Mouse (Mus musculus): ENCODE results near the gene Sh3pxd2a. TPM values are rescaled to one million over a fixed set of nuclear protein-coding genes. Genes with fewer than 3 reads are reported as not detected.

Sh3pxd2a gene
- total and polyA plus RNA-seq, 3 experiments = 1.3 to 4.6 (median 3.2) TPM

GRCm38 (mm10) chr19:47406524-47406923, 57.7 kb downstream of the Sh3pxd2a start:
- Histone ChIP-seq H3K4me1 (ENCODE audit: control insufficient read depth in 1 of 2, insufficient read depth in 2 of 2) (peaks cover 5 to 24% of the 10 kb centered on the region in 2 experiments; a peak in 3 of 4 replicates), H3K4me3 (replicated peaks in 1 of 3; ENCODE audit: low read depth in 2 of 3, low read length in 2 of 3, poor library complexity in 1 of 3) (no peak overlapping the region), H3K9me3 (replicated peaks; ENCODE audit: low read length) (no peaks in the 10 kb centered on the region), H3K27me3 (replicated peaks) (no peaks in the 10 kb centered on the region), H3K79me2 (replicated peaks; ENCODE audit: control insufficient read depth, extremely low read depth, insufficient read depth, poor library complexity, severe bottlenecking) (no peaks in the 10 kb centered on the region), H3K4me2 (ENCODE audit: insufficient read depth, low read depth, poor library complexity, severe bottlenecking) (no peak overlapping the region), H3K27ac (ENCODE audit: insufficient read depth, low read depth) (no peak overlapping the region), H3K9ac (ENCODE audit: insufficient read depth, low read depth) (no peak overlapping the region), H3K36me3 (replicated peaks in 1 of 2; ENCODE audit: control insufficient read depth in 1 of 2, insufficient read depth in 1 of 2, low read length in 1 of 2) (peaks cover 0 to 29% of the 10 kb centered on the region in 2 experiments)
- no peak for DNase-seq (ENCODE audit: extremely low read depth)
- TF ChIP-seq MEF2A (IDR thresholded peaks at IDR 0.05; ENCODE audit: borderline replicate concordance, low read depth, low read length) = no peak
- TF ChIP-seq ELF1 (IDR thresholded peaks at IDR 0.05; ENCODE audit: low read depth, low read length) = no peak
- TF ChIP-seq POLR2AphosphoS2 (IDR thresholded peaks at IDR 0.05; ENCODE audit: low read depth, low read length) = no peak
- TF ChIP-seq CHD2 (IDR thresholded peaks at IDR 0.05; ENCODE audit: low read length) = no peak
- no peak for TF ChIP-seq IRF4 (IDR thresholded peaks at IDR 0.05; ENCODE audit: low read depth, low read length)
- no peak for TF ChIP-seq JUND (conservative IDR thresholded peaks at IDR 0.05; ENCODE audit: low read depth, low read length)
- no peak for TF ChIP-seq NRF1 (IDR thresholded peaks at IDR 0.05; ENCODE audit: low read depth, low read length)
- no peak for TF ChIP-seq MAFK (IDR thresholded peaks at IDR 0.05; ENCODE audit: insufficient replicate concordance, low read length)
- no peak for TF ChIP-seq GABPA (IDR thresholded peaks at IDR 0.05; ENCODE audit: insufficient replicate concordance, low read depth, low read length)
- TF ChIP-seq SIN3A (IDR thresholded peaks at IDR 0.05; ENCODE audit: low read length) = no peak
- TF ChIP-seq CTCF (conservative IDR thresholded peaks at IDR 0.05 in 1 of 2, IDR thresholded peaks at IDR 0.05 in 1 of 2; ENCODE audit: low read depth in 2 of 2, low read length in 2 of 2) = no peak
- TF ChIP-seq MAX (IDR thresholded peaks at IDR 0.05; ENCODE audit: low read length) = no peak
- TF ChIP-seq HCFC1 (IDR thresholded peaks at IDR 0.05; ENCODE audit: low read depth, low read length) = no peak
- no peak for TF ChIP-seq EP300 (IDR thresholded peaks at IDR 0.05; ENCODE audit: low read length)
- TF ChIP-seq MAZ (IDR thresholded peaks at IDR 0.05; ENCODE audit: low read depth, low read length) = no peak
- no peak for TF ChIP-seq BHLHE40 (IDR thresholded peaks at IDR 0.05; ENCODE audit: low read depth, low read length)
- TF ChIP-seq JUN (IDR thresholded peaks at IDR 0.05; ENCODE audit: insufficient read depth, low read depth, low read length) = no peak
- in situ Hi-C loops (cut with MboI; ENCODE audit: low pct_ligation_motif_present, low pct_unique_long_range_greater_than_20kb, low sequenced_read_pairs) (no loop called here), dilution Hi-C loops (cut with MboI; ENCODE audit: extremely low pct_ligation_motif_present, extremely low pct_unique_long_range_greater_than_20kb, low sequenced_read_pairs) (no loop called here)

GRCm38 (mm10) chr19:47405548-47405947, 58.7 kb downstream of the Sh3pxd2a start:
- H3K36me3 ChIP-seq (replicated peaks in 1 of 2; ENCODE audit: control insufficient read depth in 1 of 2, insufficient read depth in 1 of 2, low read length in 1 of 2) = peaks cover 0 to 31% of the 10 kb centered on the region in 2 experiments
- H3K9ac ChIP-seq (ENCODE audit: insufficient read depth, low read depth) = no peak overlapping the region
- H3K79me2 ChIP-seq (replicated peaks; ENCODE audit: control insufficient read depth, extremely low read depth, insufficient read depth, poor library complexity, severe bottlenecking) = no peaks in the 10 kb centered on the region
- H3K27me3 ChIP-seq (replicated peaks) = no peaks in the 10 kb centered on the region
- TF ChIP-seq MAZ (IDR thresholded peaks at IDR 0.05; ENCODE audit: low read depth, low read length) = no peak
- TF ChIP-seq BHLHE40 (IDR thresholded peaks at IDR 0.05; ENCODE audit: low read depth, low read length) = no peak
- no peak for TF ChIP-seq CTCF (conservative IDR thresholded peaks at IDR 0.05 in 1 of 2, IDR thresholded peaks at IDR 0.05 in 1 of 2; ENCODE audit: low read depth in 2 of 2, low read length in 2 of 2)
- no peak for TF ChIP-seq JUN (IDR thresholded peaks at IDR 0.05; ENCODE audit: insufficient read depth, low read depth, low read length)
- no peak for TF ChIP-seq ZNF384 (IDR thresholded peaks at IDR 0.05; ENCODE audit: low read depth, low read length)
- TF ChIP-seq MXI1 (IDR thresholded peaks at IDR 0.05; ENCODE audit: low read depth, low read length) = no peak
- no peaks in the 10 kb centered on the region for H3K9me3 ChIP-seq (replicated peaks; ENCODE audit: low read length)
- H3K4me1 ChIP-seq (ENCODE audit: control insufficient read depth in 1 of 2, insufficient read depth in 2 of 2) = peaks cover 5 to 25% of the 10 kb centered on the region in 2 experiments; a peak in 3 of 4 replicates
- dilution Hi-C loops (cut with MboI; ENCODE audit: extremely low pct_ligation_motif_present, extremely low pct_unique_long_range_greater_than_20kb, low sequenced_read_pairs) (no loop called here), in situ Hi-C loops (cut with MboI; ENCODE audit: low pct_ligation_motif_present, low pct_unique_long_range_greater_than_20kb, low sequenced_read_pairs) (no loop called here)
- no peak for DNase-seq (ENCODE audit: extremely low read depth)
- H3K27ac ChIP-seq (ENCODE audit: insufficient read depth, low read depth) = no peak overlapping the region
- H3K4me2 ChIP-seq (ENCODE audit: insufficient read depth, low read depth, poor library complexity, severe bottlenecking) = no peak overlapping the region
- H3K4me3 ChIP-seq (replicated peaks in 1 of 3; ENCODE audit: low read depth in 2 of 3, low read length in 2 of 3, poor library complexity in 1 of 3) = no peak overlapping the region

Measured in CH12.LX (cell line).